In the genomic region with DNA sequence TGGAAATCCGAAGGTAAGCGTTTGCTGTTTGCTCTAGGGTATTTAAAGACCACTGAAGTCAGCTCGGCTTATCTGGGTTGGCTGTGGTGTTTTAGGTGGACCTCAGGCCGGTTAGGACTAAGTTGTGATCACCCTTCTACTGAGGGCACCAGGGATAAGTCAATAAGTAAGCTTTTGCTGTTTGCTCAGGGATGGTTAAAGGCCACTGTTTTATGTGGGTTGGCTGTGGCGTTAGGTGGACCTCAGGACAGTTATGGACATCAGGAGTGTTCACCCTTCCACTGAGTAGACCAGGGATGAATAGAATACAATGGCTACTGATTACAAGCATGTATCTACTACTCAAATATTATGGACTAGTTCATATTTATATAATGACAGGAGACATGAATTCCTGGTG, we compare ENCODE assay signal across 30 mouse cellular contexts.
DNase-seq lines count a peak whose midpoint lies in the region; ATAC-seq and TF ChIP-seq lines count a peak whose summit lies in the region.
"Had no signal": no experiment of that assay in that cellular context is flagged by ENCODE, and none has a peak within 500 bp of the region (broad histone marks: within the 10 kb centered on the region; RNA-seq: fewer than 3 reads in every experiment).

No protein-coding gene starts in this region.

- no peak overlapping the region for H3K9ac ChIP-seq in embryonic facial prominence, embryonic 11.5 days (replicated peaks; ENCODE audit: low read length)
- no peak overlapping the region for H3K9ac ChIP-seq in liver, embryonic 11.5 days (ENCODE audit: low read depth, low read length)
- no peak overlapping the region for H3K9ac ChIP-seq in liver, postnatal 0 days (replicated peaks)
- H3K9ac ChIP-seq: heart, embryonic 12.5 days; hindbrain, embryonic 15.5 days; liver, embryonic 14.5 days had no signal

- H3K4me1 ChIP-seq in embryonic facial prominence, embryonic 10.5 days, result peaks cover 33% of the 10 kb centered on the region
- H3K4me1 ChIP-seq in embryonic facial prominence, embryonic 11.5 days (ENCODE audit: control insufficient read depth, insufficient read depth, low read length), result no peaks in the 10 kb centered on the region
- no peaks in the 10 kb centered on the region for H3K4me1 ChIP-seq in liver, embryonic 11.5 days (replicated peaks; ENCODE audit: control insufficient read depth, insufficient read depth, low read length)
- no peaks in the 10 kb centered on the region for H3K4me1 ChIP-seq in liver, postnatal 0 days (ENCODE audit: insufficient read depth)
- H3K4me1 ChIP-seq: heart, embryonic 12.5 days; hindbrain, embryonic 15.5 days had no signal

- peak overlapping the region; percentile 75 for H3K27ac ChIP-seq in embryonic facial prominence, embryonic 10.5 days (replicated peaks)
- H3K27ac ChIP-seq in embryonic facial prominence, embryonic 11.5 days (replicated peaks; ENCODE audit: low read depth, low read length), result peak overlapping the region; percentile 35; the same call in 1 of the 2 replicates
- H3K27ac ChIP-seq in liver, embryonic 11.5 days (ENCODE audit: low read depth, low read length), result no peak overlapping the region
- H3K27ac ChIP-seq in liver, postnatal 0 days (ENCODE audit: low read depth), result no peak overlapping the region
- H3K27ac ChIP-seq: gastrocnemius, adult 2 months; heart, adult 2 months; hindbrain, embryonic 15.5 days; kidney, postnatal 0 days; liver, embryonic 14.5 days; stomach, postnatal 0 days had no signal

- no peaks in the 10 kb centered on the region for H3K27me3 ChIP-seq in embryonic facial prominence, embryonic 10.5 days (replicated peaks; ENCODE audit: low read depth, poor library complexity, severe bottlenecking)
- no peaks in the 10 kb centered on the region for H3K27me3 ChIP-seq in embryonic facial prominence, embryonic 11.5 days (ENCODE audit: control insufficient read depth, insufficient read depth, low read length)
- no peaks in the 10 kb centered on the region for H3K27me3 ChIP-seq in liver, embryonic 11.5 days (replicated peaks; ENCODE audit: control insufficient read depth, insufficient read depth, low read length)
- H3K27me3 ChIP-seq in liver, postnatal 0 days (ENCODE audit: insufficient read depth, low read length), result no peaks in the 10 kb centered on the region
- H3K27me3 ChIP-seq: heart, embryonic 12.5 days; hindbrain, embryonic 15.5 days had no signal

- no peak for ATAC-seq in embryonic facial prominence, embryonic 11.5 days (replicated peaks; ENCODE audit: insufficient number of reproducible peaks, low FRiP score, low TSS enrichment, low read depth)
- peak; percentile 45; the same call in 1 of the 2 replicates for ATAC-seq in liver, embryonic 11.5 days (replicated peaks; ENCODE audit: low FRiP score)
- peak; percentile 27; the same call in 1 of the 2 replicates for ATAC-seq in liver, postnatal 0 days
- ATAC-seq: forebrain, embryonic 14.5 days; inflammation-experienced regulatory T-cells, adult 6 months had no signal

- no peaks in the 10 kb centered on the region for H3K9me3 ChIP-seq in embryonic facial prominence, embryonic 10.5 days
- no peaks in the 10 kb centered on the region for H3K9me3 ChIP-seq in embryonic facial prominence, embryonic 11.5 days (replicated peaks; ENCODE audit: control insufficient read depth, low read length)
- no peaks in the 10 kb centered on the region for H3K9me3 ChIP-seq in liver, embryonic 11.5 days (ENCODE audit: control insufficient read depth, low read length)
- H3K9me3 ChIP-seq in liver, postnatal 0 days (ENCODE audit: low read length), result no peaks in the 10 kb centered on the region
- H3K9me3 ChIP-seq: heart, embryonic 12.5 days; hindbrain, embryonic 15.5 days had no signal

- no peak for TF ChIP-seq EP300 in liver, postnatal 0 days (IDR thresholded peaks at IDR 0.05; ENCODE audit: low read depth)

- no peaks in the 10 kb centered on the region for H3K36me3 ChIP-seq in embryonic facial prominence, embryonic 10.5 days (replicated peaks)
- no peaks in the 10 kb centered on the region for H3K36me3 ChIP-seq in embryonic facial prominence, embryonic 11.5 days (replicated peaks; ENCODE audit: control insufficient read depth, insufficient read depth, low read depth, low read length)
- no peaks in the 10 kb centered on the region for H3K36me3 ChIP-seq in liver, embryonic 11.5 days (ENCODE audit: control insufficient read depth, insufficient read depth, low read length)
- H3K36me3 ChIP-seq in liver, postnatal 0 days (replicated peaks; ENCODE audit: insufficient read depth, low read length), result no peaks in the 10 kb centered on the region

- intact Hi-C loops in left cerebral cortex, postnatal 25 days (cut with DNase I), result no loop called here

- no peak for TF ChIP-seq CTCF in liver, postnatal 0 days (IDR thresholded peaks at IDR 0.05; ENCODE audit: low read depth)

- peak overlapping the region; percentile 11; the same call in 1 of the 2 replicates for H3K4me3 ChIP-seq in embryonic facial prominence, embryonic 10.5 days
- no peak overlapping the region for H3K4me3 ChIP-seq in embryonic facial prominence, embryonic 11.5 days (ENCODE audit: low read depth, low read length)
- no peak overlapping the region for H3K4me3 ChIP-seq in liver, embryonic 11.5 days (ENCODE audit: low read depth, low read length)
- no peak overlapping the region for H3K4me3 ChIP-seq in liver, postnatal 0 days (ENCODE audit: low read depth, low read length)
- H3K4me3 ChIP-seq: gastrocnemius, adult 2 months; heart, adult 2 months; heart, embryonic 12.5 days; hindbrain, embryonic 15.5 days had no signal

- WGBS in embryonic facial prominence, embryonic 10.5 days, result 86% methylated on average over 5 of the region's 5 CpGs
- WGBS in embryonic facial prominence, embryonic 11.5 days, result 80% methylated on average over 5 of the region's 5 CpGs
- 68% methylated on average over 5 of the region's 5 CpGs for WGBS in liver, embryonic 11.5 days
- WGBS in liver, postnatal 0 days (ENCODE audit: insufficient replicate concordance), result 58% methylated on average over 5 of the region's 5 CpGs

- no peak for DNase-seq in embryonic facial prominence, embryonic 10.5 days (ENCODE audit: low spot score)
- DNase-seq in embryonic facial prominence, embryonic 11.5 days (ENCODE audit: low spot score), result no peak
- DNase-seq in liver, embryonic 11.5 days (ENCODE audit: low spot score), result no peak
- no peak for DNase-seq in liver, postnatal 0 days
- DNase-seq in kidney, adult 8-10 months, result no peak
- no peak for DNase-seq in right cerebral cortex, adult 18-20 months
- DNase-seq in left cerebral cortex, postnatal 25 days (ENCODE audit: low spot score in 2 of 2), result no peak
- DNase-seq: adrenal gland, postnatal 25 days; B cell, adult 2 months; cerebellum, adult 11-12 months; cerebellum, adult 9-11 months; embryo, embryonic 11 days; gastrocnemius, adult 2 months; gastrocnemius, postnatal 36 days; heart, adult 2 months; heart, postnatal 4 days; kidney, adult 18-20 months; kidney, postnatal 4 days; layer of hippocampus, postnatal 36 days; lung, postnatal 36 days; right cerebral cortex, postnatal 4 days; thymus, postnatal 4 days had no signal

- no peak overlapping the region for H3K4me2 ChIP-seq in embryonic facial prominence, embryonic 11.5 days (ENCODE audit: low read depth, low read length)
- H3K4me2 ChIP-seq in liver, embryonic 11.5 days, result no peak overlapping the region
- no peak overlapping the region for H3K4me2 ChIP-seq in liver, postnatal 0 days (ENCODE audit: low read depth, low read length)
- H3K4me2 ChIP-seq: heart, embryonic 12.5 days; hindbrain, embryonic 15.5 days; midbrain, embryonic 11.5 days had no signal

Comparison
In these comparisons a context has a peak if more than half of its experiments do, and no peak if none do; other contexts are left out.
1. H3K27ac ChIP-seq: peak in embryonic facial prominence, embryonic 10.5 days (single experiment) and embryonic facial prominence, embryonic 11.5 days (single experiment); none in liver, embryonic 11.5 days (single experiment) and liver, postnatal 0 days (single experiment).